Mouse (Mus musculus): ENCODE results near the gene Abhd2. TPM values are rescaled to one million over a fixed set of nuclear protein-coding genes. Genes with fewer than 3 reads are reported as not detected.
A peak's percentile ranks its signal among the peaks of the same experiment; 100 is the strongest.

Gene Abhd2
- 25.1 and 26.8 TPM in 2 replicates for polyA plus RNA-seq (2014; fragmentation: Nextera tagmentation; extraction: Ambion mirVana)

DNA sequence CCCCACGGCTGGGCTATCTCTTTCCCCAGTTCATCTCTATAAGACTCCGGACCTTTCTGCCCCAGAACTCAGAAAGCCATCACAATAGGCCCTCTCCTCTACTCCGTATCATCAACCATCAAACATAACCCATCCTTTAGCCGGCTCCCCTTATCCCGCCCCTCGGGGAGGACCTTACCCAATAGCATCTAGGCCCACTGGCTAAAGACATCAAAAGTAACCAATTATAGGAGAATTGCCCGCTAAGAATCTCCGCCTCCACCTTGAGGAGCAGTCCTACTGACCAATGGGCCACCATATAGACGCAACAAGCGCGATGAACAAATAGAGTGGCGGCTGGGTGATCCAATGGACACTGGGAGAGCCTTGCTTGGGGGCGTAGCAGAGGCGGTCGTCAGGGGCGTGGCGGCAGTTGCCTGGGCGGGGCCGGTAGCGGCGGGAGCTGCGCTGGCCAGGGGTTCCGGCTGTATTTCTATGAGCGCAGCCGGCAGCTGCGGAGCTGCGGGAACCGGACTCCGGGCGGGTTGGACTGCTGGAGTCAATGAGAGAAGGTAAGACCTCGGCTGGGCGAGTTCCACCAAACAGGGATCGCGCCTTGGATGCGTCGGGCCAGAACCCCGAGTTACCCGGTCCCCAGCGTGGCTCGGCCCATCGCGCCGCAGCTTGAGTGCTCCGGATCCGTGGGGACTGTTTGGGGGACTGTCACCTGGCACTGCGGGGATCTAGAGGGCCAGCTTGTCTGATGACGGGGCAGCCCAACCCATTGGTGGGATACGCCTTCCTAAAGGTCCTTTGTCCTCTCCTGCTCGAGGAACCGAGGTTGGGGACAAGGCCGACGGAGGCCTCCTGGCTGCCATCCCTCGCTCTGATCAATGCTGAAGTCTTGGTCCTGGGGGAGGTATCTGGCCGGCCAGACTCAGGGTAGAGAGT, at the start of gene Abhd2:
TSS of gene Abhd2 (plus strand) at position 411 of the 930 bp plus-strand sequence.
- Histone ChIP-seq H3K4me3 (replicated peaks; ENCODE audit: low read length) (peak within 1 kb of the TSS; percentile 83), H3K9ac (peak within 1 kb of the TSS; percentile 91), H3K4me1 (replicated peaks; ENCODE audit: control insufficient read depth, insufficient read depth, low read length) (peaks cover 32% of the 10 kb centered on the region), H3K36me3 (replicated peaks; ENCODE audit: control insufficient read depth, insufficient read depth) (no peaks in the 10 kb centered on the region), H3K9me3 (ENCODE audit: control insufficient read depth, low read length) (no peaks in the 10 kb centered on the region), H3K4me2 (replicated peaks) (peak within 1 kb of the TSS; percentile 61), H3K27me3 (ENCODE audit: control insufficient read depth, insufficient read depth, low read length) (no peaks in the 10 kb centered on the region), H3K27ac (peak within 1 kb of the TSS; percentile 91)
- under 1% methylated on average over 54 of the region's 54 CpGs for WGBS
- DNase-seq (ENCODE audit: low spot score) (peak; percentile 100), ATAC-seq (ENCODE audit: low FRiP score) (peak; percentile 100)

GRCm38 (mm10) chr7:79225477-79225876, 47.5 kb upstream of the Abhd2 start:
- Histone ChIP-seq H3K36me3 (replicated peaks; ENCODE audit: control insufficient read depth, insufficient read depth) (no peaks in the 10 kb centered on the region), H3K4me2 (replicated peaks) (no peak overlapping the region), H3K9me3 (ENCODE audit: control insufficient read depth, low read length) (no peaks in the 10 kb centered on the region), H3K4me3 (replicated peaks; ENCODE audit: low read length) (no peak overlapping the region), H3K4me1 (replicated peaks; ENCODE audit: control insufficient read depth, insufficient read depth, low read length) (no peaks in the 10 kb centered on the region), H3K9ac (no peak overlapping the region), H3K27me3 (ENCODE audit: control insufficient read depth, insufficient read depth, low read length) (no peaks in the 10 kb centered on the region), H3K27ac (no peak overlapping the region)
- ATAC-seq (ENCODE audit: low FRiP score) (no peak), DNase-seq (ENCODE audit: low spot score) (no peak)
- WGBS = 90% methylated on average over 8 of the region's 8 CpGs

DNA sequence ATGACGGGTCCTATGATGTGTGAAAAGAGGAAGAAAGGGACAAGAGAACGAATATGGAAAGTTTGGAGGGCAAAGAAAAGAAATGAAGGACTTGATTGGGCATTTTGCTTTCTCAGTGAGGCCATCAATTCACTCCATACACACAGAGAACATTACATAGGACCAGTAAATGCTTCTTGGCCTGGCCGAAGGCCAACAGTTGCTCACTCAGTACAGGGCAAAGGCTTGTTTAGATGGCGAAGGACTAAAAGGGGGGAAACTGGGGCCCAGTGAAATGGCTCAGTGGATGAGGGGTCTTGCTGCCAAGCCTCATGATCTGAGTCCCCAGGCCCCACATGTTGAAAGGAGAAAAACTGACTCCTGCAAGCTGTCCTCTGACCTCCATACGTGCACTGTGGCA, 46.8 kb upstream of the Abhd2 start:
- H3K27me3 ChIP-seq (ENCODE audit: control insufficient read depth, insufficient read depth, low read length) = no peaks in the 10 kb centered on the region
- ATAC-seq (ENCODE audit: low FRiP score) = no peak
- no peak overlapping the region for H3K9ac ChIP-seq
- no peaks in the 10 kb centered on the region for H3K9me3 ChIP-seq (ENCODE audit: control insufficient read depth, low read length)
- no peak for DNase-seq (ENCODE audit: low spot score)
- no peaks in the 10 kb centered on the region for H3K4me1 ChIP-seq (replicated peaks; ENCODE audit: control insufficient read depth, insufficient read depth, low read length)
- WGBS = 86% methylated on average over 5 of the region's 5 CpGs
- no peaks in the 10 kb centered on the region for H3K36me3 ChIP-seq (replicated peaks; ENCODE audit: control insufficient read depth, insufficient read depth)
- H3K4me2 ChIP-seq (replicated peaks) = no peak overlapping the region
- H3K27ac ChIP-seq = no peak overlapping the region
- no peak overlapping the region for H3K4me3 ChIP-seq (replicated peaks; ENCODE audit: low read length)

GRCm38 (mm10) chr7:79226834-79227486, 46.0 kb upstream of the Abhd2 start:
- no peak overlapping the region for H3K4me3 ChIP-seq (replicated peaks; ENCODE audit: low read length)
- ATAC-seq (ENCODE audit: low FRiP score) = no peak
- no peaks in the 10 kb centered on the region for H3K4me1 ChIP-seq (replicated peaks; ENCODE audit: control insufficient read depth, insufficient read depth, low read length)
- H3K27ac ChIP-seq = no peak overlapping the region
- no peak for DNase-seq (ENCODE audit: low spot score)
- H3K27me3 ChIP-seq (ENCODE audit: control insufficient read depth, insufficient read depth, low read length) = no peaks in the 10 kb centered on the region
- H3K9me3 ChIP-seq (ENCODE audit: control insufficient read depth, low read length) = no peaks in the 10 kb centered on the region
- WGBS = 83% methylated on average over 9 of the region's 10 CpGs
- H3K4me2 ChIP-seq (replicated peaks) = no peak overlapping the region
- no peaks in the 10 kb centered on the region for H3K36me3 ChIP-seq (replicated peaks; ENCODE audit: control insufficient read depth, insufficient read depth)
- H3K9ac ChIP-seq = no peak overlapping the region

- 26% methylated on average over 9 of the region's 9 CpGs for WGBS
- Histone ChIP-seq H3K27me3 (ENCODE audit: control insufficient read depth, insufficient read depth, low read length) (no peaks in the 10 kb centered on the region), H3K4me1 (replicated peaks; ENCODE audit: control insufficient read depth, insufficient read depth, low read length) (no peaks in the 10 kb centered on the region), H3K9me3 (ENCODE audit: control insufficient read depth, low read length) (no peaks in the 10 kb centered on the region), H3K9ac (no peak overlapping the region), H3K4me3 (replicated peaks; ENCODE audit: low read length) (no peak overlapping the region), H3K27ac (no peak overlapping the region), H3K36me3 (replicated peaks; ENCODE audit: control insufficient read depth, insufficient read depth) (no peaks in the 10 kb centered on the region), H3K4me2 (replicated peaks) (no peak overlapping the region)
- DNase-seq (ENCODE audit: low spot score) = peak; percentile 75
- ATAC-seq (ENCODE audit: low FRiP score) = peak; percentile 37; the same call in 1 of the 2 replicates
Measured at GRCm38 (mm10) chr7:79228471-79228870, 44.5 kb upstream of the Abhd2 start.

DNA sequence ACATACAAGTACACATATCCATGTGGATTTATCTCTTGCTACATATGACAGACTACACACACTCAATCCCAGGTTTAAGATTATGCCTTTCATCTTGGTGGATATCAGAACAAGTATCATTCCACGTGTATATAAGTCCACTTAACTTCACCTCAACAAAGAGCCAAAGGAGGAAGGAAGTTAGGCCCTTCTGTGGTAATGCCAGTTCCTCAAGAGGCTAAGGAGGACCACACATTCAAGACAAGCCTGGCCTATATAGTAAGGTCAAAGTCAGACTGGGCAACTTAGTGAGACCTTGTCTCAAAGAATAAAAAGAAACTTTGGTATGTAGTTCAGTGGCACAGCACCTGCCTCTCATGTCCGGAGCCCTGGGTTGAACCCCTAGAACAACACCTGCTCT, 41.4 kb upstream of the Abhd2 start:
- Histone ChIP-seq H3K9ac (no peak overlapping the region), H3K9me3 (ENCODE audit: control insufficient read depth, low read length) (no peaks in the 10 kb centered on the region), H3K4me3 (replicated peaks; ENCODE audit: low read length) (no peak overlapping the region), H3K27ac (no peak overlapping the region), H3K36me3 (replicated peaks; ENCODE audit: control insufficient read depth, insufficient read depth) (no peaks in the 10 kb centered on the region), H3K4me2 (replicated peaks) (no peak overlapping the region), H3K27me3 (ENCODE audit: control insufficient read depth, insufficient read depth, low read length) (no peaks in the 10 kb centered on the region), H3K4me1 (replicated peaks; ENCODE audit: control insufficient read depth, insufficient read depth, low read length) (no peaks in the 10 kb centered on the region)
- DNase-seq (ENCODE audit: low spot score) (no peak), ATAC-seq (ENCODE audit: low FRiP score) (no peak)
- 88% methylated on average over 2 of the region's 2 CpGs for whole genome bisulfite sequencing

- H3K36me3 ChIP-seq (replicated peaks; ENCODE audit: control insufficient read depth, insufficient read depth) = no peaks in the 10 kb centered on the region
- no peaks in the 10 kb centered on the region for H3K4me1 ChIP-seq (replicated peaks; ENCODE audit: control insufficient read depth, insufficient read depth, low read length)
- no peak overlapping the region for H3K9ac ChIP-seq
- H3K27ac ChIP-seq = no peak overlapping the region
- no peak for ATAC-seq (ENCODE audit: low FRiP score)
- H3K4me3 ChIP-seq (replicated peaks; ENCODE audit: low read length) = no peak overlapping the region
- 85% methylated on average over 10 of the region's 10 CpGs for WGBS
- DNase-seq (ENCODE audit: low spot score) = no peak
- H3K27me3 ChIP-seq (ENCODE audit: control insufficient read depth, insufficient read depth, low read length) = no peaks in the 10 kb centered on the region
- H3K4me2 ChIP-seq (replicated peaks) = no peak overlapping the region
- no peaks in the 10 kb centered on the region for H3K9me3 ChIP-seq (ENCODE audit: control insufficient read depth, low read length)
Measured at GRCm38 (mm10) chr7:79232048-79232447, 41.0 kb upstream of the Abhd2 start.

- H3K9ac ChIP-seq = no peak overlapping the region
- H3K4me3 ChIP-seq (replicated peaks; ENCODE audit: low read length) = no peak overlapping the region
- no peak overlapping the region for H3K27ac ChIP-seq
- no peak overlapping the region for H3K4me2 ChIP-seq (replicated peaks)
- ATAC-seq (ENCODE audit: low FRiP score) = no peak
- H3K9me3 ChIP-seq (ENCODE audit: control insufficient read depth, low read length) = no peaks in the 10 kb centered on the region
- no peaks in the 10 kb centered on the region for H3K4me1 ChIP-seq (replicated peaks; ENCODE audit: control insufficient read depth, insufficient read depth, low read length)
- no peaks in the 10 kb centered on the region for H3K27me3 ChIP-seq (ENCODE audit: control insufficient read depth, insufficient read depth, low read length)
- WGBS = 85% methylated on average over 5 of the region's 5 CpGs
- no peak for DNase-seq (ENCODE audit: low spot score)
- no peaks in the 10 kb centered on the region for H3K36me3 ChIP-seq (replicated peaks; ENCODE audit: control insufficient read depth, insufficient read depth)
Measured at GRCm38 (mm10) chr7:79238741-79239140, 34.3 kb upstream of the Abhd2 start.

GRCm38 (mm10) chr7:79241931-79242625, 30.9 kb upstream of the Abhd2 start:
- Histone ChIP-seq H3K4me1 (replicated peaks; ENCODE audit: control insufficient read depth, insufficient read depth, low read length) (no peaks in the 10 kb centered on the region), H3K4me2 (replicated peaks) (no peak overlapping the region), H3K27me3 (ENCODE audit: control insufficient read depth, insufficient read depth, low read length) (no peaks in the 10 kb centered on the region), H3K36me3 (replicated peaks; ENCODE audit: control insufficient read depth, insufficient read depth) (no peaks in the 10 kb centered on the region), H3K9me3 (ENCODE audit: control insufficient read depth, low read length) (no peaks in the 10 kb centered on the region), H3K9ac (no peak overlapping the region), H3K4me3 (replicated peaks; ENCODE audit: low read length) (no peak overlapping the region), H3K27ac (no peak overlapping the region)
- 83% methylated on average over 10 of the region's 10 CpGs for WGBS
- ATAC-seq (ENCODE audit: low FRiP score) = no peak
- DNase-seq (ENCODE audit: low spot score) = no peak
